Mouse (Mus musculus): Measurements from ENCODE around the gene Tprkb. TPM values are rescaled to one million over a fixed set of nuclear protein-coding genes. Genes with fewer than 3 reads are reported as not detected.
"Not testable (repeated sequence)": the region's sequence is repeated elsewhere in the genome, so short reads cannot be mapped to it uniquely, and the experiment has no call there.

Tprkb gene
- polyA plus RNA-seq, 1 experiment = 16.0 TPM

DNA sequence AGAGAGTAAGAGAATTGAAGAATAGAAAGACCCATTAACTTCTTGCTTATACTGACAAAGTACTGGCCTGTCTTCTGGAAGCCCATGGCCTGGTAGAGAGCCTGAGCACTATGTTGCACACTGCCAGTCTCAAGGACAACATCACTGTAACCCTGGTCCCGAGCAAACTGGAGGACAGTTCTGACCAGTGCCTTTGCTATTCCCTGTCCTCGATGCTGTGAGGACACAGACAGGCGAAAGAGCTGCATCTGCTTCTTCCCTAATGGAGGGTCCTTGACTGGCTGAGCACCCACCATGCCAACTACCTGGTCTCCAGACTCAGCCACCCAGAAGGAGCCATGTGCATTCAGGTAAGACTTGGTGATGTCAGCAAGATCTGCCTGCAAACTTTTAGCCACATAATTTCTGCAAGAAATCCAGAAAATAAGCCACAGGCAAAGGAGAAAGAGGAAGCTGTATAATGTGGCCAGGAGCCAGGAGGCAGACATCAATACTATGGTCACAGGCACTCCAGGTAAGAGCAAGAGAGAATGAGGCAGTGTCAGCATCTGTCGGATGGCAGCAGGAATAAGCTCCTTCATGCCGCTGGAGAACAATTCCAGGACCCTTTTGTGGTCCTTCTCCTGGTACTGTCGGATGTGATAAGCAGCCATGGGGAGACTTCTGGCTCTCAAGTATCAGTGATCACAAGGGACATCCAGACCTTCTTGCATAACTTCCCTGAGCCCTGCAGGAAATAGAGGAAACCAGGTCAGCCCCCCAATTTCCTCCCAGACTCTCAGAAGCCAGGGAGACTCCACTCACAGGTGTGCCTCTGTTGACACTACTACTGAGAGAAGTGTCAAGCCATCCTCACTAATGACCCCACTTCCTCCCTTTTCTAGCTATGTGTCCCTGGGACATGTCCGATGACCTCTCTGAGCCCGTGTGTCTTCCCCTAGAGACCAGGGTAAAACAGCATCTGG lies 43.7 kb upstream of the Tprkb start:
- no peak overlapping the region for H3K4me3 ChIP-seq (ENCODE audit: low read depth, low read length)

DNA sequence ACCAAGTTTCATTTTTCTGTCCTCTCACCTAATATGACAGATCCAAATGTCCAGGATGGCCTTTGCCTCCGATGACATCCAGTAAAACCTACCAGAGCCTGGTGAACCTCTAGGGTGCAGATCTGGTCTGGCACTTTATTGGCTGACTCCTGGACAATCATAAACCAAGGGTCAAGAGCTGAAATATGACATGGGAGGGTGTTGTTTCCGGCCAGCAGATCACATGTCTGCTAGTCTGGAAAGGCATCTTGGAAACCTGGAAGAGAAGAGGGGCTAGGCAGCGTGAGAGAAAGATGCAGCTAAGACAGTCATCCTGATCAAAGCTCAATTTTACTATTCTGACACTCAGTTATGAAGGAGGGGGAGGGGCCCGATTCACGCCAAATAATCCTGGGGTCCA lies 42.7 kb upstream of the Tprkb start, which contains the start of gene Nat8f2:
Gene Nat8f2 (minus strand): TSS at position 153 of the 400 bp plus-strand sequence.
- 37% methylated on average over 5 of the region's 5 CpGs for WGBS
- H3K4me3 ChIP-seq (ENCODE audit: low read depth, low read length); H3K36me3 ChIP-seq (ENCODE audit: control insufficient read depth, insufficient read depth, low read length); H3K4me1 ChIP-seq (ENCODE audit: control insufficient read depth, insufficient read depth, insufficient read length, low read length); H3K27me3 ChIP-seq (ENCODE audit: control insufficient read depth, insufficient read depth, low read length): not testable (repeated sequence)
- peak within 1 kb of the TSS; percentile 31; the same call in 1 of the 2 replicates for H3K27ac ChIP-seq (ENCODE audit: insufficient read depth, low read depth, low read length)

More for the DNA sequence above, 43.7 kb upstream of the Tprkb start:
- WGBS = 76% methylated on average over 8 of the region's 8 CpGs
- TF ChIP-seq POLR2A (IDR thresholded peaks at IDR 0.05; ENCODE audit: low read depth, low read length) = no peak
- TF ChIP-seq CTCF (IDR thresholded peaks at IDR 0.05; ENCODE audit: extremely low read depth, insufficient read length, insufficient replicate concordance, low read depth, low read length) = no peak
- Histone ChIP-seq H3K4me1 (ENCODE audit: control insufficient read depth, insufficient read depth, insufficient read length, low read length) (no peaks in the 10 kb centered on the region), H3K36me3 (ENCODE audit: control insufficient read depth, insufficient read depth, low read length) (no peaks in the 10 kb centered on the region), H3K27ac (ENCODE audit: insufficient read depth, low read depth, low read length) (peak overlapping the region; percentile 31; the same call in 1 of the 2 replicates), H3K27me3 (ENCODE audit: control insufficient read depth, insufficient read depth, low read length) (no peaks in the 10 kb centered on the region)

DNA sequence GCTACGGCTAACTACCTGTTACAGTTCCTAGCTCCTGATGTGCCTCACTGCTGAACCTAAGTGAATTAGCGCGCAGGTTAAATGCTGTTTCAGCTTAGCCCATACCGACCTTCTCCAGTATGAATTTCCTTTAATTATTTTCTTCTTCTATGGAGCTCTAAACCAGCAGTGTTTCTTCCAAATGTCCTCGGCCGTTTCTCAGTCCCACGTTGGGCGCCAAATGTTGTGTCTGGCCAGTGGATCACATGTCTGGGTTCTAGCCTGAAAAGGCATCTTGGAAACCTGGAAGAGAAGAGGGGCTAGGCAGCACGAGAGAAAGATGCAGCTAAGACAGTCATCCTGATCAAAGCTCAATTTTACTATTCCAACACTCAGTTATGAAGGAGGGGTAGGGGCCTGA lies 28.4 kb upstream of the Tprkb start:
- H3K4me1 ChIP-seq (ENCODE audit: control insufficient read depth, insufficient read depth, insufficient read length, low read length); H3K4me3 ChIP-seq (ENCODE audit: low read depth, low read length); H3K27me3 ChIP-seq (ENCODE audit: control insufficient read depth, insufficient read depth, low read length); H3K36me3 ChIP-seq (ENCODE audit: control insufficient read depth, insufficient read depth, low read length); H3K27ac ChIP-seq (ENCODE audit: insufficient read depth, low read depth, low read length): not testable (repeated sequence)
- WGBS = 94% methylated on average over 9 of the region's 9 CpGs

DNA sequence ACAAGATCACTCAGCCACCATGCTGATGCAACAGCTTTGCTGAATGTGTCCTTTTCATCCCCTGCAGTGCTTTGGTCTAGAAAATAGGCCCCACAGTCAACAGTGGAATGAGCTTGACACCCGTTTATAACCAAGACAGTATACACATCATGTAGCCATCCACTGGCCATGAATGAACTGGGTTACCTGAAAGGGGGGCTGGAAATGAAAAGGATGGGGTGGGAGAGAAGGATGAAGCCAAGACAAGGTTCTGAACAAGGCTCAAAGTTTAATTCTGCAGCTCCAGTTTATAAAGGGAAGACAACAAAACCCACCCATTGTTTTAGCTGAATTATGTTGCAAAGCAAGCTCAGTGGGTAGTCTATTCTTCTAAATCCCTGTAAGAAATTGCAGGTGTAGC lies 27.4 kb upstream of the Tprkb start:
- no peak overlapping the region for H3K4me3 ChIP-seq (ENCODE audit: low read depth, low read length)
- H3K27ac ChIP-seq (ENCODE audit: insufficient read depth, low read depth, low read length) = no peak overlapping the region
- WGBS = 88% methylated on average over 1 of the region's 1 CpGs
- H3K4me1 ChIP-seq (ENCODE audit: control insufficient read depth, insufficient read depth, insufficient read length, low read length) = no peaks in the 10 kb centered on the region
- no peaks in the 10 kb centered on the region for H3K27me3 ChIP-seq (ENCODE audit: control insufficient read depth, insufficient read depth, low read length)
- TF ChIP-seq POLR2A (IDR thresholded peaks at IDR 0.05; ENCODE audit: low read depth, low read length) = no peak
- TF ChIP-seq CTCF (IDR thresholded peaks at IDR 0.05; ENCODE audit: extremely low read depth, insufficient read length, insufficient replicate concordance, low read depth, low read length) = no peak
- H3K36me3 ChIP-seq (ENCODE audit: control insufficient read depth, insufficient read depth, low read length) = no peaks in the 10 kb centered on the region

DNA sequence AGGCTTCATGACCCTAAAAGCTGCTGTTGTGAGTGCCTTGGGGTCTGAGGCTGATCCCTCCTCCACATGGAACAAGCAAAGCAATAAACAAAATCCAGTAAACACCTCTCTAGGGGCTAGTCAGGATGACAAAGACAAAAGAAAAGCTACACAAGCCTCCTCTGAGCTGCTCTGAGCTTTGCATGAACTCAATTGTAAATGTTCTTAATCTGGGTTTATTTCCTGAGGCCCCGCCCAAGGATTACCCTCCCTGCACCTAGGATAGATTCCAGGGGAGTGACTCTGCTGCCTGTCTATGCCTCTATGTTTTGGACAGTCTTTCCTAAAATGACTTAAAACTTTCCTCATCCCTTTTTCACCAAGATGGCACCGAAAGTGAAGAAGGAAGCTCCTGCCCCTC lies 22.7 kb upstream of the Tprkb start:
- Histone ChIP-seq H3K27me3 (ENCODE audit: control insufficient read depth, insufficient read depth, low read length) (no peaks in the 10 kb centered on the region), H3K4me3 (ENCODE audit: low read depth, low read length) (no peak overlapping the region), H3K36me3 (ENCODE audit: control insufficient read depth, insufficient read depth, low read length) (no peaks in the 10 kb centered on the region), H3K27ac (ENCODE audit: insufficient read depth, low read depth, low read length) (no peak overlapping the region), H3K4me1 (ENCODE audit: control insufficient read depth, insufficient read depth, insufficient read length, low read length) (no peaks in the 10 kb centered on the region)
- 92% methylated on average over 2 of the region's 2 CpGs for WGBS
- TF ChIP-seq CTCF (IDR thresholded peaks at IDR 0.05; ENCODE audit: extremely low read depth, insufficient read length, insufficient replicate concordance, low read depth, low read length) (no peak), POLR2A (IDR thresholded peaks at IDR 0.05; ENCODE audit: low read depth, low read length) (no peak)

DNA sequence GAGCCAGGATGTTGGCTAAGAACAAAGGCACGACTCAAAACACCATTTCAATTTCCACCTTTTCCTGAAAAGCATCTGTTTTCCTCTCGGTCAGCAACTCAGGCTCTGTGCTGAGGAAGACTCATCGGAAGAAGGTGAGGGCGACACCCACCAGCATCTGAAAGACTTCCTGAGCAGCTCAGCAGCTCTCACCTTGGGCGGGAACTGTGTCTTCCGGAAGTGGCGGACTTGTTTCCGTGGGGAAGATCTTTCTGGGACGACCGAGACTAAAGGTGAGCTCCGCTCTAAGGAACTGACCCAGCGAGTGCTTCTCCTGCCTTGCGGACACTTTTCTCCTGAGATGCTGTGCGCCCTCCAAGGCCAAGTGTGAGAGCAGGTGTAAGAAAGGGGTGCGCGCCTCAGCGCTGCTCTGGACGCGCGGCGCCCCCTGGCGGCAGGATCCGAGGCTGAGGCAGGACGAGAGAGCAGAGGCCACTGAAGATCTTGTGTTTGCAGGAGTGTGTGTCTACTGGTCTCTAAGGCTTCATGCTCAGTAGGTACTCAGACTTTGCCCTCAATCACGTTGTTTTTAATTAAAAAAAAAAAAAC lies 16.5 kb upstream of the Tprkb start:
- H3K4me3 ChIP-seq (ENCODE audit: low read depth, low read length); H3K4me1 ChIP-seq (ENCODE audit: control insufficient read depth, insufficient read depth, insufficient read length, low read length); H3K36me3 ChIP-seq (ENCODE audit: control insufficient read depth, insufficient read depth, low read length); H3K27me3 ChIP-seq (ENCODE audit: control insufficient read depth, insufficient read depth, low read length); H3K27ac ChIP-seq (ENCODE audit: insufficient read depth, low read depth, low read length): not testable (repeated sequence)
- WGBS = 60% methylated on average over 25 of the region's 25 CpGs
- peak; percentile 45; the same call in 1 of the 2 replicates for TF ChIP-seq CTCF (IDR thresholded peaks at IDR 0.05; ENCODE audit: extremely low read depth, insufficient read length, insufficient replicate concordance, low read depth, low read length)

DNA sequence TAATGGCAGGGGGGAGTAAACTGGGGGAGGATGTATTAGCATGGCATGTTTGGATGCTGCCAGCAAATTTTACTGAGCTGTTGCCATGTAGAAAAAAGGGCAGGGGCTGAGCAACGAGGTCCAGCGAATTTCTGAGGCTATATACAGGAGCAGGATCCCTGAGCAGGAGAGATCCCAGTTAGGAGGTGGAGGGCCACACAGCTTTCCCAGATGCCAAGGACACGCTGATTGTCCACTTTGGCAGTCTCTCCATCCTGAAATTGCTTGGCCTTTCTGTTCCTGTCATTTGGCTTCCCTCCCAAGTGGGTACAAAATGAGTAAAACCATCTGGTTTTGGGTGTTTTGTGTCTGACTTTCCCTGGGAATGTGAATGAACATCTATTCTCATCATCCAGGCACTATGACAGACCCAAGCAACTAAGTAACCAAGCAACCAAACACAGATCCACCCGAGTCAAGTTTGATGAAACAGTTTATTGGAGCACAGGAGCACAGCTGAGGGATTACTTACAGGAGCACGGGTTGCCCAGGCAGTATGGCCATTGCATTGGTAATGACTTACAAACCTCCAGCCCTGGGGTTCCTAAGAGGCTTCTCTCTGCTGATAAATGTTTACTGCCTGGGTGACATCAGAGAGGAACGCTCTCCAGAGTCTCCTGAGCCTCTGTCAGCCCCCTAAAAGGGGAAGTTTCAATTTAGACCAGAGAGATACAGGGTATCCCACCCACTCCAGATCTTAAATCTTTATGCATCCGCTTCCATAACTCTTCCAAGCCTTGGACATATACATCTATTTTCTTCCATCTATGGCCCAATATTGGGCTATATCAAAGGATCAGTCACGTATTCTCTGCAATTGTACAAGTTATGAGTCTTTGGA lies 12.8 kb upstream of the Tprkb start:
- H3K27me3 ChIP-seq (ENCODE audit: control insufficient read depth, insufficient read depth, low read length); H3K4me3 ChIP-seq (ENCODE audit: low read depth, low read length); H3K36me3 ChIP-seq (ENCODE audit: control insufficient read depth, insufficient read depth, low read length); H3K27ac ChIP-seq (ENCODE audit: insufficient read depth, low read depth, low read length): not testable (repeated sequence)
- peaks cover 11% of the 10 kb centered on the region; the same call in 1 of the 2 replicates for H3K4me1 ChIP-seq (ENCODE audit: control insufficient read depth, insufficient read depth, insufficient read length, low read length)
- 80% methylated on average over 7 of the region's 8 CpGs for WGBS

All from small intestine, adult 2 months (tissue).